Mouse (Mus musculus): ENCODE measurements at regions not wholly inside any gene's neighbourhood (a gene's known extent, or its start where the extent isn't known, plus 50 kb on each side); places are given as distances from the start of the nearest gene placed in this dataset.

DNA sequence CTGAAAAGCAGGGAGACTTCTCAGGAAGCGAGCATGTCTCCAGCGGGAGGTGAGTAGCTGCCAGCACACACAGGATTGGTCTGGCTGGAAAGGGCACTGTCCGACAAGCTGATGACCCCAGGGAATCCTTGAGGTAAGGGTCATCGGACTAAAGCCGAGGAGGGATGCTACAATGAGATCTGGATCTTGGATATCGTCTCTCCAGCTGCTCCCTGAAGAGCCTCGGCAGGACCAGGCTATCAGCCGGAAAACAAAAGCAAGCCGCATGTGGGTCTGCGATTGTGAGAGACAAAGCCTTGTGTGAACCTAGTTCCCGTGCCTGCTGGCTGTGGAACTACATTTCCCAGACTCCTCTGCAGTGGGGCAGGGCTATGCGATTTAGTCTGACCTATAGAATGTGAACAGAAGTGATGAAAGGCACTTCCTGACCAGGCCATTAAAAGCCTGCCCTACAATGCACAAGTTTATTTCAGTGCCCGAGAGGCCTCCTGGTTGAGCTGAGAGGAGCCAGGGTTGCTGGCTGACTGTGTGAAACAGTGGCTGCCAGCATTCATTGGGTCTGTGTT lies 66.7 kb upstream of the Slc6a6 start:
- TF ChIP-seq POLR2A (IDR thresholded peaks at IDR 0.05; ENCODE audit: borderline replicate concordance, insufficient read depth, low read length) = no peak
- TF ChIP-seq CTCF (IDR thresholded peaks at IDR 0.05; ENCODE audit: borderline replicate concordance, insufficient read depth, low read depth, low read length) = no peak

Data from cerebellum, adult 2 months (tissue).